Mouse (Mus musculus): ENCODE results near the gene Prss2.

GRCm38 (mm10) chr6:41521487-41521886, at the start of gene Prss2:
- no peak for TF ChIP-seq CTCF (IDR thresholded peaks at IDR 0.05; ENCODE audit: control insufficient read depth, insufficient read depth, insufficient read length)
- TF ChIP-seq USF1 (IDR thresholded peaks at IDR 0.05; ENCODE audit: low read depth): no peak
- no peak for TF ChIP-seq CEBPB (IDR thresholded peaks at IDR 0.05; ENCODE audit: low read depth)
- TF ChIP-seq MAX (IDR thresholded peaks at IDR 0.05): no peak
- no peak for TF ChIP-seq MYOG (IDR thresholded peaks at IDR 0.05; ENCODE audit: control insufficient read depth, extremely low read depth, insufficient read length)
- TF ChIP-seq FOSL1 (IDR thresholded peaks at IDR 0.05; ENCODE audit: insufficient read depth, low read length, poor library complexity, severe bottlenecking): no peak

All from C2C12 (cell line).